Comparison of ENCODE assay signal across 9 mouse cellular contexts in genomic region chr7:68717498-68717897, GRCm38 (mm10). TPM values are rescaled to one million over a fixed set of nuclear protein-coding genes. Genes with fewer than 3 reads are reported as not detected.
DNase-seq lines count a peak whose midpoint lies in the region; ATAC-seq lines count a peak whose summit lies in the region.
"Had no signal": no experiment of that assay in that cellular context is flagged by ENCODE, and none has a peak within 500 bp of the region (broad histone marks: within the 10 kb centered on the region; RNA-seq: fewer than 3 reads in every experiment).

No protein-coding gene starts in this region.

- H3K36me3 ChIP-seq in kidney, embryonic 15.5 days: no peaks in the 10 kb centered on the region
- H3K36me3 ChIP-seq: embryonic facial prominence, embryonic 15.5 days had no signal

- intact Hi-C loops in left cerebral cortex, postnatal 4 days (cut with DNase I): no loop called here

- H3K9ac ChIP-seq in kidney, embryonic 15.5 days: no peak overlapping the region
- H3K9ac ChIP-seq: embryonic facial prominence, embryonic 15.5 days had no signal

- H3K27me3 ChIP-seq in kidney, embryonic 15.5 days: no peaks in the 10 kb centered on the region
- H3K27me3 ChIP-seq: embryonic facial prominence, embryonic 15.5 days had no signal

- 15% methylated on average over 10 of the region's 10 CpGs for WGBS in kidney, embryonic 15.5 days

- peaks cover 17% of the 10 kb centered on the region for H3K4me1 ChIP-seq in kidney, embryonic 15.5 days

- no peaks in the 10 kb centered on the region for H3K9me3 ChIP-seq in kidney, embryonic 15.5 days (replicated peaks)
- H3K9me3 ChIP-seq: embryonic facial prominence, embryonic 15.5 days had no signal

- no peak overlapping the region for H3K4me3 ChIP-seq in kidney, embryonic 15.5 days (replicated peaks)
- H3K4me3 ChIP-seq: embryonic facial prominence, embryonic 15.5 days had no signal

- peak; percentile 2 for DNase-seq in embryo, embryonic 9.5 days (ENCODE audit: extremely low spot score)
- no peak for DNase-seq in embryo, embryonic 10 days (ENCODE audit: low spot score)
- DNase-seq in cerebellum, postnatal 4 days (ENCODE audit: low spot score in 2 of 2): peak; percentile 23 to 41
- peak; percentile 48 to 50 for DNase-seq in heart, adult 9 months (ENCODE audit: low spot score in 2 of 2)
- peak; percentile 63 for DNase-seq in left cerebral cortex, postnatal 4 days
- DNase-seq in retina, postnatal 7 days (ENCODE audit: low read depth, low spot score): peak; percentile 36
- no peak for DNase-seq in T-cell, adult 2 months (ENCODE audit: low spot score)

- no peak overlapping the region; the same call in 1 of the 2 replicates for H3K27ac ChIP-seq in kidney, embryonic 15.5 days
- H3K27ac ChIP-seq: embryonic facial prominence, embryonic 15.5 days had no signal

- peak overlapping the region; percentile 46 for H3K4me2 ChIP-seq in kidney, embryonic 15.5 days
- H3K4me2 ChIP-seq: embryonic facial prominence, embryonic 15.5 days had no signal

- ATAC-seq in kidney, embryonic 15.5 days (replicated peaks; ENCODE audit: low FRiP score): no peak; the same call in 1 of the 2 replicates

RNA-seq across cellular contexts. Expression of gene Arrdc4, which starts 31.5 kb away (rescaled TPM):
- polyA plus RNA-seq in kidney, embryonic 15.5 days (2015; fragmentation: Nextera tagmentation; extraction: Ambion mirVana): 27.2 and 27.6 TPM in 2 replicates
- 10 to 100 TPM; 38.2 to 42.0 TPM for total RNA-seq in left cerebral cortex, postnatal 4 days (2021)

Comparison
In these comparisons a context has a peak if more than half of its experiments do, and no peak if none do; other contexts are left out.
1. DNase-seq: peak in embryo, embryonic 9.5 days (single experiment), cerebellum, postnatal 4 days (2 of 2), heart, adult 9 months (2 of 2), left cerebral cortex, postnatal 4 days (single experiment) and retina, postnatal 7 days (single experiment); none in embryo, embryonic 10 days (single experiment) and T-cell, adult 2 months (single experiment).